Mouse (Mus musculus): ENCODE results near the gene 0610010K14Rik.

DNA sequence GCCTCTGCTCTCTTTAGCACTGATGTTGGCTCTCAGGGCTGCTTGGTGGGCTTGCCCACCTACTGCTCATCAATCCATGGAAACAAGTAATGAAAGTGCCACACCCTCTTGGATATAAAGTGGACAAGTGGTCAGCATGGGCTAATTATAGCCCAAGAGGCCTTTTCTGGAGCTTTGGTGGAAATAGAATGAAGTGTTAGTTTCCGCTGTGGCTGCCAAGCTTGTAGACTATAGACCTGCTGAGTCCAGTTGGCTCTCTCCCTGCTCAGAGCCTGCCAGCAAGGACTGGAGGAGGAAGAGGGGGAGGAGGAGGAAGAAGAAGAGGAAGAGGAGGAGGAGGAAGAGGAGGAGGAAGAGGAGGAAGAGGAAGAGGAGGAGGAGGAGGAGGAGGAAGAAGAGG is 28.7 kb upstream of the 0610010K14Rik start:
- TF ChIP-seq POLR2A (IDR thresholded peaks at IDR 0.05; ENCODE audit: insufficient read depth, low read depth, low read length) (no peak), CTCF (IDR thresholded peaks at IDR 0.05; ENCODE audit: insufficient read depth, low read depth, low read length) (no peak)

All from olfactory bulb, adult 2 months (tissue).